Mouse (Mus musculus): ENCODE data around the gene Pklr.

GRCm38 (mm10) chr3:89101459-89101811 is 34.5 kb upstream of the Pklr start:
- no peak for TF ChIP-seq CTCF (IDR thresholded peaks at IDR 0.05; ENCODE audit: low read depth)
- TF ChIP-seq EP300 (optimal IDR thresholded peaks at IDR 0.05): no peak

Measured in stomach, postnatal 0 days (tissue).